Mouse (Mus musculus): ENCODE measurements around the gene Ankrd23.
A peak's percentile ranks its signal among the peaks of the same experiment; 100 is the strongest.

The Ankrd23 gene

GRCm38 (mm10) chr1:36522210-36522609, 14.5 kb downstream of the Ankrd23 start:
- no peak for DNase-seq (ENCODE audit: low spot score in 2 of 2)

GRCm38 (mm10) chr1:36519626-36520025, 17.1 kb downstream of the Ankrd23 start:
- DNase-seq (ENCODE audit: low spot score in 2 of 2), result no peak

- DNase-seq (ENCODE audit: low spot score in 2 of 2), result no peak
Observed at GRCm38 (mm10) chr1:36518259-36518658, 18.4 kb downstream of the Ankrd23 start.

GRCm38 (mm10) chr1:36513718-36514117, 23.0 kb downstream of the Ankrd23 start:
- DNase-seq (ENCODE audit: low spot score in 2 of 2), result no peak

GRCm38 (mm10) chr1:36513310-36513709, 23.4 kb downstream of the Ankrd23 start:
- DNase-seq (ENCODE audit: low spot score in 2 of 2), result no peak

- DNase-seq (ENCODE audit: low spot score in 2 of 2), result no peak
Observed at GRCm38 (mm10) chr1:36512966-36513280, 23.8 kb downstream of the Ankrd23 start.

GRCm38 (mm10) chr1:36512089-36512965, 24.4 kb downstream of the Ankrd23 start:
- DNase-seq (ENCODE audit: low spot score in 2 of 2), result peak; percentile 26 to 44

- peak; percentile 100 for DNase-seq (ENCODE audit: low spot score in 2 of 2)
Observed at GRCm38 (mm10) chr1:36511289-36512021, 25.2 kb downstream of the Ankrd23 start, which contains the start of gene Cnnm3. Gene Cnnm3, plus strand, starts transcription at chr1:36511867.

- no peak for DNase-seq (ENCODE audit: low spot score in 2 of 2)
Observed at GRCm38 (mm10) chr1:36508238-36508637, 28.4 kb downstream of the Ankrd23 start.

- DNase-seq (ENCODE audit: low spot score in 2 of 2), result peak; percentile 74
Observed at GRCm38 (mm10) chr1:36501261-36501660, 35.4 kb downstream of the Ankrd23 start.

- no peak for DNase-seq (ENCODE audit: low spot score in 2 of 2)
Observed at GRCm38 (mm10) chr1:36497312-36497711, 39.4 kb downstream of the Ankrd23 start.

GRCm38 (mm10) chr1:36496719-36497118, 40.0 kb downstream of the Ankrd23 start:
- no peak for DNase-seq (ENCODE audit: low spot score in 2 of 2)

GRCm38 (mm10) chr1:36493299-36493698, 43.4 kb downstream of the Ankrd23 start:
- DNase-seq (ENCODE audit: low spot score in 2 of 2), result no peak

GRCm38 (mm10) chr1:36492416-36493139, 44.1 kb downstream of the Ankrd23 start:
- DNase-seq (ENCODE audit: low spot score in 2 of 2), result peak; percentile 53 to 59

- DNase-seq (ENCODE audit: low spot score in 2 of 2), result no peak
Observed at GRCm38 (mm10) chr1:36489661-36490060, 47.0 kb downstream of the Ankrd23 start.

- no peak for DNase-seq (ENCODE audit: low spot score in 2 of 2)
Observed at GRCm38 (mm10) chr1:36487111-36487510, 49.6 kb downstream of the Ankrd23 start.

GRCm38 (mm10) chr1:36485080-36485479, 51.6 kb downstream of the Ankrd23 start:
- DNase-seq (ENCODE audit: low spot score in 2 of 2), result peak in 1 of 2 experiments; percentile 47

- no peak for DNase-seq (ENCODE audit: low spot score in 2 of 2)
Observed at GRCm38 (mm10) chr1:36483825-36484224, 52.9 kb downstream of the Ankrd23 start.
